Mouse (Mus musculus): ENCODE results near the gene Nbas. TPM values are rescaled to one million over a fixed set of nuclear protein-coding genes. Genes with fewer than 3 reads are reported as not detected.

Nbas gene
- polyA plus RNA-seq, 2 experiments: 18.9 to 21.1 TPM

DNA sequence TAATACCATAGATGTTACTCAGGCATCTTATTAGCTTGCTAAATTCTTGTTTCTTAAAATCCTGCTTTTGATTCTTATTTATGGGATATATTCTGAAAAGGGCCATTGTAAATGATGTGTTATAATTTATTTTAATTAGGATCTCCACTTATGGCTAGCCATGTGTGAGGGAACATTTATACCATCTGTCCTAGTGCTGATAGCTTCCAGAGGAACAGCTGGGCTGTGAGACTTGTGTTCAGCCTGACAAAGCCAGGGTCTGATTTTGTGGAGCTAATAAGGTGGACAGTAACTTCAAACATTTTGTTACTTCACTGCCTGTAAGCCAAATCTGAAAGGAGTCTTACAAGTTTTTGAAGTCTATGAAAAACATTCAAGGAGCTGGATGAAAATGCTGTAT, 113.1 kb downstream of the Nbas start:
- no peaks in the 10 kb centered on the region for H3K9me3 ChIP-seq (ENCODE audit: control insufficient read depth, low read length)
- H3K27ac ChIP-seq (replicated peaks; ENCODE audit: low read depth, low read length): no peak overlapping the region
- ATAC-seq (ENCODE audit: low FRiP score, low read depth): no peak
- H3K4me3 ChIP-seq (replicated peaks; ENCODE audit: low read length): no peak overlapping the region
- peaks cover 10% of the 10 kb centered on the region; the same call in 1 of the 2 replicates for H3K36me3 ChIP-seq (ENCODE audit: control insufficient read depth, insufficient read depth, low read length)
- no peak overlapping the region for H3K9ac ChIP-seq (ENCODE audit: low read depth, low read length, severe bottlenecking)
- H3K4me2 ChIP-seq (replicated peaks; ENCODE audit: low read depth, low read length, severe bottlenecking): no peak overlapping the region
- H3K27me3 ChIP-seq (ENCODE audit: control insufficient read depth, insufficient read depth, low read length): no peaks in the 10 kb centered on the region
- no peak for TF ChIP-seq POLR2A (IDR thresholded peaks at IDR 0.05; ENCODE audit: borderline replicate concordance, extremely low read depth, insufficient read depth, insufficient read length)
- DNase-seq (ENCODE audit: low spot score): no peak
- no peaks in the 10 kb centered on the region for H3K4me1 ChIP-seq (ENCODE audit: control insufficient read depth, insufficient read depth, low read length)

DNA sequence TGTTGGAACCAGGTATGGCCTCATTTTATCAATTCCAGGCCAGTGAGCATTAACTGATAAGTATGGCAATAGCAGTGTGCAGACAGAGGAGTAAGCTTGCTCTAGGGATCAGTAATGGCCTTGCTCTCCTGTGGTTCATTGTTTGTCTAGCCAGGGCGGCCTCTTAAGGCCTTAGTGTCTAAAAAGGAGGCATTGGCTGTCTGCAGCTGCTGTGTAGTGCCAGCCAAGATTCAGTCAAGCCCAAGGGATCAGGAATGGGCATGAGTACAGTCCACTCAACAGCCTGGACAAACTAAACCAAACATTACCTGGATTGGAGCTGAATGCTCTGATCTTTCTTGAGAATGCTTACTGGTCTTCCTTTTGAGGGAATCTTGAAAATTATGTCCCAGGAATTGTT, 120.7 kb downstream of the Nbas start:
- no peak overlapping the region for H3K4me3 ChIP-seq (replicated peaks; ENCODE audit: low read length)
- H3K36me3 ChIP-seq (ENCODE audit: control insufficient read depth, insufficient read depth, low read length): peaks cover 9% of the 10 kb centered on the region; the same call in 1 of the 2 replicates
- H3K9ac ChIP-seq (ENCODE audit: low read depth, low read length, severe bottlenecking): no peak overlapping the region
- H3K4me2 ChIP-seq (replicated peaks; ENCODE audit: low read depth, low read length, severe bottlenecking): no peak overlapping the region
- H3K27me3 ChIP-seq (ENCODE audit: control insufficient read depth, insufficient read depth, low read length): no peaks in the 10 kb centered on the region
- no peaks in the 10 kb centered on the region for H3K4me1 ChIP-seq (ENCODE audit: control insufficient read depth, insufficient read depth, low read length)
- H3K9me3 ChIP-seq (ENCODE audit: control insufficient read depth, low read length): no peaks in the 10 kb centered on the region
- TF ChIP-seq POLR2A (IDR thresholded peaks at IDR 0.05; ENCODE audit: borderline replicate concordance, extremely low read depth, insufficient read depth, insufficient read length): no peak
- DNase-seq (ENCODE audit: low spot score): no peak
- WGBS: 96% methylated on average over 1 of the region's 1 CpGs
- no peak for ATAC-seq (ENCODE audit: low FRiP score, low read depth)
- no peak overlapping the region for H3K27ac ChIP-seq (replicated peaks; ENCODE audit: low read depth, low read length)

DNA sequence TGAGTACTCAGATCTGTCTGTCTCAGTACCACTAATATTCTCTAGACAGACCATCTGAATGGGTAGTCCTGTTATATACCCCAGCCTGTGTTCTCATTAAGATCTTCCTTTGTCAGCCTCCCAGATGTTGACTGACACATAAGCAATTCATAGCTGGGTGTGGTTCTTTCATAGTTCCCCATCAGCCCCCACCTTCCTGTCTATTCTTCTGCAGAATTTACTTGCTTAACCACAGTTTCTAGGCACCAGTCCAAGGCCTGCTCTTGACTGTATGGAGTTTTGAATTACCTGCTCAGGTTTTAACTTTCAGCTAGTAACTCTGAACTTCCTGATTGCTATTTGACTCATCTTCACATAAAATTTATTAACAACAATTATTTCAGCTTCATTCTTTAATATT, 141.3 kb downstream of the Nbas start:
- H3K4me1 ChIP-seq (ENCODE audit: control insufficient read depth, insufficient read depth, low read length): peaks cover 2% of the 10 kb centered on the region; the same call in 1 of the 2 replicates
- ATAC-seq (ENCODE audit: low FRiP score, low read depth) (no peak), DNase-seq (ENCODE audit: low spot score) (no peak)
- no peak for TF ChIP-seq POLR2A (IDR thresholded peaks at IDR 0.05; ENCODE audit: borderline replicate concordance, extremely low read depth, insufficient read depth, insufficient read length)
- no peak overlapping the region for H3K27ac ChIP-seq (replicated peaks; ENCODE audit: low read depth, low read length)
- no peak overlapping the region for H3K4me3 ChIP-seq (replicated peaks; ENCODE audit: low read length)
- peaks cover 30% of the 10 kb centered on the region; the same call in 1 of the 2 replicates for H3K36me3 ChIP-seq (ENCODE audit: control insufficient read depth, insufficient read depth, low read length)
- H3K9ac ChIP-seq (ENCODE audit: low read depth, low read length, severe bottlenecking): no peak overlapping the region
- H3K27me3 ChIP-seq (ENCODE audit: control insufficient read depth, insufficient read depth, low read length): no peaks in the 10 kb centered on the region
- no peak overlapping the region for H3K4me2 ChIP-seq (replicated peaks; ENCODE audit: low read depth, low read length, severe bottlenecking)
- H3K9me3 ChIP-seq (ENCODE audit: control insufficient read depth, low read length): no peaks in the 10 kb centered on the region

DNA sequence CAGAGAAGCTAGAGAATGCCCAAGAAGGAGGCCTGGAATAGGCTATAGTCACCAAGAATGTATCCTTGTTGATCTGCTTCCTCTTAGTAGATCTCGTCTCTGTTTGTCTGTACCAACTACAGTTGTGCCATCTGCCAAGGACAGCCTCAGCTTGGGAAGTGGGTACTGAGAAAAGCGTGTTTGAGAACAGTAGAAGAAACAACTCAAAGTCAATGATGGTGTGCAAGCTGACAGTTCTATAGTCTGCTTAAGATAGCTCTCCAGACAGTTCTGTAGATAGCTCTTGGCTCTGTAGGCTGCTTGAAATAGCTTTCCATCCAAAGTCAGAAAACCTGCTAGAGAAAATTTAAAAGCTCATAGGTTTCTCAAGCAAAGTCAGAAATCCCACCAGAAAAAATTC, 149.7 kb downstream of the Nbas start:
- Histone ChIP-seq H3K4me1 (ENCODE audit: control insufficient read depth, insufficient read depth, low read length) (no peaks in the 10 kb centered on the region), H3K27me3 (ENCODE audit: control insufficient read depth, insufficient read depth, low read length) (no peaks in the 10 kb centered on the region), H3K36me3 (ENCODE audit: control insufficient read depth, insufficient read depth, low read length) (peaks cover 30% of the 10 kb centered on the region), H3K27ac (replicated peaks; ENCODE audit: low read depth, low read length) (no peak overlapping the region), H3K9me3 (ENCODE audit: control insufficient read depth, low read length) (no peaks in the 10 kb centered on the region), H3K9ac (ENCODE audit: low read depth, low read length, severe bottlenecking) (no peak overlapping the region), H3K4me3 (replicated peaks; ENCODE audit: low read length) (no peak overlapping the region), H3K4me2 (replicated peaks; ENCODE audit: low read depth, low read length, severe bottlenecking) (no peak overlapping the region)
- ATAC-seq (ENCODE audit: low FRiP score, low read depth) (no peak), DNase-seq (ENCODE audit: low spot score) (no peak)
- WGBS: 87% methylated on average over 2 of the region's 2 CpGs
- TF ChIP-seq POLR2A (IDR thresholded peaks at IDR 0.05; ENCODE audit: borderline replicate concordance, extremely low read depth, insufficient read depth, insufficient read length): no peak

DNA sequence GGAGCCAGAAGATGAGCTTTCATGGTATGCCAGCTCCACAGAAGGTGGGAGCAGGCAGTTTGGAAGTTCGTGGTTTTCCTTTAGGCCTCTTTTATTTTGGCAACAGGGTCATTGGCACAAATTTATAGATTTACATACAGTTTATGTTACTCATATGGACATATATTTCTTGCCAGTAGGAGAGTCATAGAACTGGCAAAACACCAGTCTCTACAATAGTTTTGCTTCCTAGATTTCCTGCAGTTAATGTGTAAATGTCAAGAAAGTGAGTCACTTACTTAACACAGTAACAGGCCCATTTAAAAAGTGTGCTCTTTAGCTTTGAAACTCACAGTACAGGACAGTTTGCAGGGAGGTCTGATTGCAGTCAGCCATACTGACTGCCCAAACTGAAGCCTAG, 161.3 kb downstream of the Nbas start:
- DNase-seq (ENCODE audit: low spot score) (no peak), ATAC-seq (ENCODE audit: low FRiP score, low read depth) (no peak)
- no peaks in the 10 kb centered on the region for H3K4me1 ChIP-seq (ENCODE audit: control insufficient read depth, insufficient read depth, low read length)
- H3K36me3 ChIP-seq (ENCODE audit: control insufficient read depth, insufficient read depth, low read length): peaks cover 3% of the 10 kb centered on the region; the same call in 1 of the 2 replicates
- H3K9ac ChIP-seq (ENCODE audit: low read depth, low read length, severe bottlenecking): no peak overlapping the region
- WGBS: 83% methylated on average over 1 of the region's 1 CpGs
- H3K9me3 ChIP-seq (ENCODE audit: control insufficient read depth, low read length): no peaks in the 10 kb centered on the region
- H3K27ac ChIP-seq (replicated peaks; ENCODE audit: low read depth, low read length): no peak overlapping the region
- no peak overlapping the region for H3K4me2 ChIP-seq (replicated peaks; ENCODE audit: low read depth, low read length, severe bottlenecking)
- no peak for TF ChIP-seq POLR2A (IDR thresholded peaks at IDR 0.05; ENCODE audit: borderline replicate concordance, extremely low read depth, insufficient read depth, insufficient read length)
- no peak overlapping the region for H3K4me3 ChIP-seq (replicated peaks; ENCODE audit: low read length)
- H3K27me3 ChIP-seq (ENCODE audit: control insufficient read depth, insufficient read depth, low read length): no peaks in the 10 kb centered on the region
